Mouse (Mus musculus) monocyte, adult 59 days (primary cell): ENCODE results near the gene Gpha2. TPM values are rescaled to one million over a fixed set of nuclear protein-coding genes. Genes with fewer than 3 reads are reported as not detected.

Source experiments
- total RNA-seq, 2 experiments: library from RNA; stranded (reverse); gene quantifications; one replicate each; pipeline ENCODE4 v1.2.4; 2023

Gene Gpha2
- total RNA-seq, result not detected

GRCm38 (mm10) chr19:6226135-6226534, at the start of gene Gpha2:
Gpha2 (plus strand) TSS chr19:6226380.

DNA sequence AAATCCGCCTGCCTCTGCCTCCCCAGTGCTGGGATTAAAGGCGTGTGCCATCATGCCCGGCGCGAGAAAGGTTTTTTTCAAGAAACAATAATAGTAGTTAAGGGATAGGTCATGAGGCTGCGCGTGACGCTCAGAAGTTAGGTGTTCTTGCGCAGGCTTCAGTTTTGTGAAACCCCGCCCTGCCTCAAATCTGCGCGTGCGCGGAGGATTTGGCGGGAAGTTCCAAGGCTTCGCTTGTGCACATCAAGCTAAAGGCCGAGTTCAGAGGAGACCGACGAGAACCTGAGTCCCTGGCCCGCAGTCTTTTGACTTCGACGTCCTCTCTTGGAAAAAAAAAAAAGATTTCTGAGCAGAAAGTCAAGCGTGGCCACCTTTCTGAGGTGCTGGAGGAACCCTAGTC, 42.0 kb upstream of the Gpha2 start, which contains the start of gene Majin:
Gene Majin (plus strand): TSS at position 258 of the 400 bp plus-strand sequence.

DNA sequence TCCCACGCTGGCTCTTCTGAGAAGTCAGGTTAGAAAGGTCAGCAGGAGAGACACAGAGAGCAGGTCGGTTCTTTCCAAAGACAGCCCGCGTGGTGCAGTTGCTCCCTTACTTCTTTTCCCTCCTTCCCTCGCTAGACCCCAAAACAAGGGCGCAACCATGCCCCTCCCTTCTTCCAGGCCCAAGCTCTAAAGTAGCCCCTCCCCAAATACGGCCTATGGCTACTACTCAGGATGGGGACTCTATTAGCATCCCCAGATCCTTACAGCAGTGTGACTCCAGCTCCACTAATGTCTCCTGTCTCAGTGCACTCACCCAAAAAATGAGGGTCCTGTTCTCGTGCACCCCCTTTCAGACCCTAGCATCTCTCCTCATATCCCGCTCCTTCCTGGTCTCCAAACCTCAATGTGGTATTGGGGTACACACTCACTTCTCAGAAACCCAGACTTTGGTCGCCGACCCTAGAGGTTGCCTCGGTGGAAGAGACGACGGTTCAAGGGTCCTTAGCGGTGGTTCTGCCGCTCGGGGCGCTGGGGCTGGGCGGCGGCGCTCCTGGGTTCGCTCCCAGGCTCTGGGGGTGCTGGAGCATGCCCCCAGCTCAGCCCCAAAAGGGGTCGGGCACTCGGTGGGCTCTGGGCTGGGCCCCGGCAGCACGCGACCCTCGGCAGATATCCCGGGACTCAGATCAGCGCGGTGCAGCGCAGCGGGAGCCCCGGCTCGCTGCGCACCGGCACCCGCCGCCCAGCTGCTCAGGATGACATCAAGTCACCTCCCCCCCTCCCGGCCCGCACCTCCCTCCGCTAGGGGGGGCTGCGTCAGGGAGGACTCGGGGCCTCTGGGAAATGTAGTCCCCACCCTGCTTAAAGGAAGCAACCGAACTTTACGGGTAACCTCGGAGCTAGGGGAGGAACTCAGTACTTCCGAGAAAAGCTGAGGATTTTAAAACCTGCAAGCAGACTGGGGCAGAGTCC, 9.2 kb downstream of the Gpha2 start, which contains the start of gene Ppp2r5b:
Gene Ppp2r5b (minus strand): TSS at position 789 of the 969 bp plus-strand sequence.

DNA sequence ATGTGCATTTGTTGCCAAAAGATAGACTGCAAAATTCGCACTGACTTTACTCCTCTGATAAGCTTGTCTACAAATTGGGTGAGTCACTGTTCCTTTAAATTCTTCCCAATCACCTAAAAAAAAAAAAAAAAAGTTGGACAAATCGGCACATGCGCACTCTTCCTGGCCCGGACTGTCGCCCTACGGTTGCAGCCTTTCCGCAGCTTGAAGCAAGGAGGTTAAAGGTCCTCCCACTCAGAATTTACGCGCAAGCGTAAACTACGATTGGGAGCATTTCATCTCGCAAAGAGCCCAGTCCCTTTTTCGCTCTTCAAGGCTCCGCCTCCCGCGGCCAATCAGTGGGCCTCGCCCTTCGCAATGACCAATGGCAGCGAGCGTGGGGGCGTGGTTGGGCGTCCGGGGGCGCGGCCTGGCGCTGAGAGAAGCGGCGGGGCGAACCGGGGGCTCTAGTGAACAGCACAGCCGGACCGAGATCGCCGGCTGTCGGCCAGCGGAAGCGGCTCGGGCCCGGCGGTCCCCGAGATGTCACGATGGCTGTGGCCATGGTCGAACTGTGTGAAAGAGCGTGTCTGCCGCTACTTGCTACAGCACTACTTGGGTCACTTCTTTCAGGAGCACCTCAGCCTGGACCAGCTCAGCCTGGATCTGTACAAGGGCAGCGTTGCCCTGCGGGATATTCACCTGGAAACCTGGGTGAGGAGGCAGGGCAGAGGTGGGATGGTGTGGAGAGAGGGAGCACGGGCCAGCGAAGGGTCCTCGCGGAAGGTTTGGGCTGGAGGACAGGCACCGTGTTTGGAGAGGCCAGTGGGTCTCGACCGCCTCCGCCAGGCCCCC, 15.3 kb downstream of the Gpha2 start, which contains the start of gene Atg2a:
Gene Atg2a (plus strand): TSS at position 395 of the 834 bp plus-strand sequence.

DNA sequence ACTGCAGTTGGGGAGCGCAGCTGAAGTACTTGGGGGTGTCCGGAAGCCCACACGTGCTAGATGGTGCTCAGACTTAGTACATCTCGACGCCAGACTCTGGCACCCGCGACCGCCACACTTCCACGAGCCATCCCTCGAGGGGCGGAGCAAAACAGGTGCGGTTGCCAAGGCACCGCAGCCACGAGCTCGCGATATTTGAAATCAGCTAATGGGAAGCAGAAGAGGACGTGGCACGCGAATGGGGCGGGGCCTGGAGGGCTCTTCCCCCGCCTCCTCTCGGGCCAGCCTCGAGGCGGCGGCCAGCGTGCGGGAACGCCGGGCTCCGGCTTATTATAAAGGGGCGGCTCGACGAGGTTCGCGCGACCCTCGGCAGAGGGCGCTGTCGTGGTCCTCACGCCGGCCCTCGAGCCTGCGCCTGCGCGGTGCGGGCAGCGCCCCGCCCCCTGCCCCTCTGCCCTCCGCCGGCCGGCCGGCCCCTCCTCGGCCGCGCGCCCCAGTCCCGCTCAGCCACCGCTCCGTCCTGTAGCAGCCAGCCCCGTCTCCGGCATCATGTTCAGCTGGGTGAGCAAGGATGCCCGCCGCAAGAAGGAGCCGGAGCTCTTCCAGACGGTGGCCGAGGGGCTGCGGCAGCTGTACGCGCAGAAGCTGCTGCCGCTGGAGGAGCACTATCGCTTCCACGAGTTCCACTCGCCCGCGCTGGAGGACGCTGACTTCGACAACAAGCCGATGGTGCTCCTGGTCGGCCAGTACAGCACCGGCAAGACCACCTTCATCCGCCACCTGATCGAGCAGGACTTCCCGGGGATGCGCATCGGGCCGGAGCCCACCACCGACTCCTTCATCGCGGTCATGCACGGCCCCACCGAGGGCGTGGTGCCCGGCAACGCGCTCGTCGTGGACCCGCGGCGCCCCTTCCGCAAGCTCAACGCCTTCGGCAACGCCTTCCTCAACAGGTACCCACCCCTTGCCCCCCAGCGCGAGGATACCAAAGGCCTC, 50.5 kb downstream of the Gpha2 start, which contains the start of gene Ehd1:
Gene Ehd1 (plus strand): TSS at position 300 of the 996 bp plus-strand sequence.

Other genes starting within 250 kb of the Gpha2 start
- not detected for gene Slc22a20, start 240.2 kb upstream of the Gpha2 start, total RNA-seq
- gene Capn1, start 210.5 kb upstream of the Gpha2 start, total RNA-seq, result 10 to 100 TPM; 64.1 to 69.8 TPM
- gene Syvn1, start 179.8 kb upstream of the Gpha2 start, total RNA-seq, result 10 to 100 TPM; 56.0 to 57.8 TPM
- gene Mrpl49, start 168.6 kb upstream of the Gpha2 start, total RNA-seq, result 10 to 100 TPM; 15.0 to 15.8 TPM
- 1,000 to 10,000 TPM; 2,789 to 3,006 TPM for gene Fau, start 168.5 kb upstream of the Gpha2 start, total RNA-seq
- gene Znhit2, start 165.2 kb upstream of the Gpha2 start, total RNA-seq, result 10 to 100 TPM; 13.9 to 14.4 TPM
- gene Tm7sf2, start 158.0 kb upstream of the Gpha2 start, total RNA-seq, result 10 to 100 TPM; 16.3 to 21.0 TPM
- 100 to 1,000 TPM; 118 to 121 TPM for gene Vps51, start 149.1 kb upstream of the Gpha2 start, total RNA-seq
- not detected for gene Tmem262, start 146.3 kb upstream of the Gpha2 start, total RNA-seq
- gene Gm28374, start 144.1 kb upstream of the Gpha2 start, total RNA-seq, result 1 to 10 TPM in 1 of 2 experiments, not detected in 1; 1.5 TPM
- gene Zfpl1, start 141.4 kb upstream of the Gpha2 start, total RNA-seq, result 10 to 100 TPM; 43.3 to 45.6 TPM
- gene Cdca5, start 141.4 kb upstream of the Gpha2 start, total RNA-seq, result 1 to 10 TPM in 1 of 2 experiments, under 1 TPM in 1; 0.85 to 1.2 TPM
- gene AC131692.1, start 132.0 kb upstream of the Gpha2 start, total RNA-seq, result 1 to 10 TPM in 1 of 2 experiments, not detected in 1; 1.2 TPM
- gene Naaladl1, start 120.6 kb upstream of the Gpha2 start, total RNA-seq, result not detected
- 10 to 100 TPM; 10.7 to 11.4 TPM for gene Sac3d1, start 107.7 kb upstream of the Gpha2 start, total RNA-seq
- gene Snx15, start 98.1 kb upstream of the Gpha2 start, total RNA-seq, result 10 to 100 TPM; 18.9 to 20.3 TPM
- gene Batf2, start 85.4 kb upstream of the Gpha2 start, total RNA-seq, result 1 to 10 TPM; 4.1 to 9.4 TPM
- gene Arl2, start 84.8 kb upstream of the Gpha2 start, total RNA-seq, result 10 to 100 TPM; 16.4 to 17.6 TPM
- under 1 TPM in 1 of 2 experiments, not detected in 1; 0.67 TPM for gene Majin, start 42.0 kb upstream of the Gpha2 start, total RNA-seq
- 10 to 100 TPM; 17.2 to 18.4 TPM for gene Ppp2r5b, start 9.5 kb downstream of the Gpha2 start, total RNA-seq
- 100 to 1,000 TPM; 176 to 243 TPM for gene Atg2a, start 15.3 kb downstream of the Gpha2 start, total RNA-seq
- gene Ehd1, start 50.3 kb downstream of the Gpha2 start, total RNA-seq, result 100 to 1,000 TPM; 239 to 255 TPM
- gene Cdc42bpg, start 80.1 kb downstream of the Gpha2 start, total RNA-seq, result 1 to 10 TPM; 7.1 to 8.1 TPM
- 10 to 100 TPM; 22.7 to 23.6 TPM for gene Men1, start 108.6 kb downstream of the Gpha2 start, total RNA-seq
- gene Map4k2, start 114.8 kb downstream of the Gpha2 start, total RNA-seq, result 100 to 1,000 TPM; 160 to 177 TPM
- gene Sf1, start 137.3 kb downstream of the Gpha2 start, total RNA-seq, result 100 to 1,000 TPM; 604 to 606 TPM
- gene Pygm, start 158.0 kb downstream of the Gpha2 start, total RNA-seq, result 1 to 10 TPM; 6.0 to 8.8 TPM
- gene Rasgrp2, start 173.0 kb downstream of the Gpha2 start, total RNA-seq, result 100 to 1,000 TPM; 575 to 667 TPM
- gene Nrxn2, start 192.4 kb downstream of the Gpha2 start, total RNA-seq, result 1 to 10 TPM; 3.5 to 5.6 TPM